Mouse (Mus musculus): ENCODE data around the gene Syt11.
A peak's percentile ranks its signal among the peaks of the same experiment; 100 is the strongest.
"Not testable (repeated sequence)": the region's sequence is repeated elsewhere in the genome, so short reads cannot be mapped to it uniquely, and the experiment has no call there.

Gene Syt11

DNA sequence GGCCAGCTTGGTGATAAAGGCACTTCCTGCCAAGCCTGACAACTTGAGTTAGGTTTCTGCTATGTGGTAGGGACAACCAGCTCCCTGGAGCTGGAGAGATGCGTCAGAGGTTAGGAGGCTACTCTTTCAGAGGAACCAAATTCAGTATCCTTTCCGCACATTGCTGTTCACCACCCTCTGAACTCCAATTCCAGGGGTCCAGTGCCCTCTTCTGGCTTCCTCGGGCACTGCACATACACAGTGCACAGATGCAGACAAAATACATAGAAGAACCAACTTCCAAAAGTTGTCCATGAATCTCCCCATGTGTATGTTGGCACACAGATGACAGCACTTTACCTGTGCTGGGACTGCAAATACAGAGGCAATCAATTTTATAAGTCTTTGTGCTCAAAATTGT, 36.3 kb downstream of the Syt11 start:
- DNase-seq (ENCODE audit: low read depth, low spot score) = peak; percentile 84

DNA sequence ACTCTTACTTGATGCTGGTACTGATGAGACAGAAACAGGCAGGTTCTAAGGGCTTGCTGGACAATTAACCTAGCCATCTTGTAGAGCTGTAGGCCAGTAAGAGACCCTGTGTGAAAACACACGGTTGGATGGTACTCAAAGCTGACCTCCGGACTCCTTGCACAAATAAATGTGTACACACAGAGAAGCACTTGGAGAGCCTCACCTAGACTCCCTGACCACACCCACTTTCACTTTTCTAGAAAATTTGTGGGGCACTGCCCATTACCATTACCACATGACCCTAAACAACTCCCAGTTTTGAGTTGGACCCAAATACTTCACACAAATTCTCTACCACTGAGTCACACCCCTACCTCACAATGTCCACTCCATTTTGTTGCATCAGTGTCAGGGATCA, 38.4 kb downstream of the Syt11 start:
- no peak for DNase-seq (ENCODE audit: low read depth, low spot score)

DNA sequence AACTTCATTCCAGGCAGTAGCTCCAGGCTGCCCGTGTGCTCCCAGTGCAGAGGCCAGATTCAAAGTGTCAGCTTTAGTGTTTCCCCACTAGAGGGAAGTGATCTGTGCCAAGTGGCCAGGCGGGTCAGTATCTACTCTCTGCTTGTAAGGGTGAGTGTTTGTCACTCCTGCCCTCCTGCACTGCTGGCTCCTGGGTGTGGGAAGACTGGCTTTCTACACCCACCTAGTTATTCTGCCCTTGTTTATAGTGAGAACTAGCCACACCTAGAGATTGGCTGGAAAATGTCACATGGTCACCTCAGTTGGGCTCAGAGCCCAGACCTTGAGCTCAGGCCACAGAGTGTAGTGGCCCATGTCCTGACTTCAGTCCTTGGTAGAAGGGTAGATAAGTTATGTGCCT, 55.9 kb downstream of the Syt11 start:
- no peak for DNase-seq (ENCODE audit: low read depth, low spot score)

DNA sequence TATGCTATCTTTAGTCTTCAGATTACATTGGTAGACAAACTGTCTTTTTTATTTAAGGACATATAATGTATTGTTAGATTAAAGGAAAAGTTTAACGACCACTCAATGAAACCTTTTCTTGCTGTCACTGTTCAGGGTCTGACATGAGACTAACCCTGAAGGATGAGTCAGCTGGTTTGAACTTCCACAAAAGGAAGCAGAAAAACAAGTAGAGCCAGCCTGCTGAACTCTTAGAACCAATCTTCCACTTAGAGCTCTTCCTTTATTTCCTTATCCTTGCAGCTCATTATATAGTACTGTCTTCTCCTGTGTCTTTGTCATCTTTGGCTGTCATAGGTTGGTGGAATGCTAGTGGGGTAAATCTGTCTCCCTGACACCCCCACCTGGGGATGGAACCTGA, 57.1 kb downstream of the Syt11 start:
- no peak for DNase-seq (ENCODE audit: low read depth, low spot score)

DNA sequence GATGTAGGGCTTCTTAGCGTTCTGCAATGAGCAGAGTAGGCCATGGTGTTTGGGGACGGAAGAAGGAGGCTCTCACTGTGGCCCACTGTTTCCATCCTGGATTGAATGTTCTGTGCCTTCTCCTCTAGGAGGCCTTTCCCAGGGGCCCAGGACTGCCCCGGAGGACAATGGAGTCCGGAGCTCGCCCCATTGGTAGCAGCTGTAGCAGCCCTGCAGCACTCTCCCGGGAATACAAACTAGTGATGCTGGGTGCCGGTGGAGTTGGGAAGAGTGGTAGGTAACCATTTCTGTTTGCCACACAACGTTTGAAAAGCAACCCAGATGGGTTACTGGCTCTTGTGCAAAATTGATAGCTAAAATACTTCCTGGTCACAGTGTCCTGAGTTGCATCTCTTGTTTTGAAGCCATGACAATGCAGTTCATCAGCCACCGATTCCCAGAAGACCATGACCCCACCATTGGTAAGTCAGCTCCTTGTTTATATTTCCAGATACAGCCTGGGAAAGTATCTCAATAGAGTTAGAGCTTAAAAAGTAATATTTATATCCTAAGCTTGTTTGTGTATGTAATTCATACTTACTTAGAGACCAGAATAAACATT, 57.7 kb downstream of the Syt11 start:
- no peak for DNase-seq (ENCODE audit: low read depth, low spot score)

DNA sequence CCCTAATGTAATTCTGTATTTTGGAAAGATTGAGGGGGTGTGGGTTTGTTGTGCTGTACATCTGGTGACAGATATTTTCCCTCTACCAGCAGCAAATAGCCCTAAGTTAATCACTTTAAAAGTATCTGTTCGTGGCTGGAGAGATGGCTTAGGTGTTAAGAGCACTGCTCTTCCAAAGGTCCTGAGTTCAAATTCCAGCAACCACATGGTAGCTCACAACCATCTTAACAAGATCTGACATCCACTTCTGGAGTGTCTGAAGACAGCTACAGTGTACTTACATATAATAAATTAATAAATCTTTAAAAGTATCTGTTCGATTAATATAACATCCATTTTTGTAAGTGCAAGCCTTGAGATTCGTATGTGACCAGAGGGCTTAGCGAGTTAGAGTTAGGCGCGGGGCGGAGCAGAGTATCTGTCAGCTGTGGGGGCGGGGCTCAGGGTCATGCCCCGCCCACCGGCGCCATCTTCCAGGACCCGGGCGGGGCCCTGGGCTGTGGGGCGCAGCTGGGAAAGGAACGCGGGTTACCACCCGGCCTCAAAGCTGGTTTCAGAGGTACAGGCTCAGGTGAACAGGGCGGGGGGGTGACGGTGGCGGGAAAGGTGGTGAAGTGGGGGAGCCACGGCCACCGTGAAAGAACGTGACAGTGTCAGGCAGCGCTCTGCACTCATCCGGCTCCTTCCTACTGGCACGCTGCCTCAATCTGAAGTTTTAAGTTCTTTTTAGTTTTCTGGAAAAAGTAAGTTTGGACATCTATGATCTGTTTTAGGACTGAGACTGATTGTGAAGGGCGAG, 58.4 kb downstream of the Syt11 start, which contains the start of gene Rit1:
Rit1 (plus strand) TSS at position 440 of the 799 bp plus-strand sequence.
- peak; percentile 87 for DNase-seq (ENCODE audit: low read depth, low spot score)

DNA sequence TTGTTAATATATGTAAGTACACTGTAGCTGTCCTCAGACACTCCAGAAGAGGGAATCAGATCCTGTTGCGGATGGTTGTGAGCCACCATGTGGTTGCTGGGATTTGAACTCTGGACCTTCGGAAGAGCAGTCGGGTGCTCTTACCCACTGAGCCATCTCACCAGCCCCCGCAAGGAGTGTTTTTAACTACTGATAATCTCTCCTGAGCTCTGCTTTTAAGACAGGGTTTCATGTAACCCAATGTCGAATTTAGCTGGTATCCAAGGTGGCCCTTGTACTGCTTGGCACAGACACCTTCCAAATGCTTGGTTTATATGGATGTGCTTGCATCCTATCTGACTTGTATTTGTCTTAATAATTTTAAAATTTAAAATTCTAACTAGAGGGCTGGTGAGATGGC, 59.2 kb downstream of the Syt11 start:
- DNase-seq (ENCODE audit: low read depth, low spot score) = not testable (repeated sequence)

DNA sequence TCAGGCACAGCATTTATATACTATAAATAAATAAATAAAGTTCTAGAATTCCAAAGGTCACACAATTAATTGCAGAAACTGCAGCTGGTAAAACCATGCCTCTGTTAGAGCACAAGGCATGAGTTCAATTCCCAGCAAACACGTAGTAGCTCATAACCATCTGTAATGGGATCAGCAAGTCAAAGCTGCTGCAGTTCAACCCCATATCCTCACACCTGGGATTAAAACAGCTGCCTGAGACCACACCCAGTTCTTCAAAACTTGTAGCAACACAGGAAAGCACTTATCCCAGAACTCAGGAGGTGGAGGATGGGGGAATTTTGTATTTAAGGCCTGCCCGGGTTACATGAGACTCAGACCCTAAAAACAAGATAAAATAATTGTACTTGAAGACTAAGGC, 60.2 kb downstream of the Syt11 start:
- no peak for DNase-seq (ENCODE audit: low read depth, low spot score)

DNA sequence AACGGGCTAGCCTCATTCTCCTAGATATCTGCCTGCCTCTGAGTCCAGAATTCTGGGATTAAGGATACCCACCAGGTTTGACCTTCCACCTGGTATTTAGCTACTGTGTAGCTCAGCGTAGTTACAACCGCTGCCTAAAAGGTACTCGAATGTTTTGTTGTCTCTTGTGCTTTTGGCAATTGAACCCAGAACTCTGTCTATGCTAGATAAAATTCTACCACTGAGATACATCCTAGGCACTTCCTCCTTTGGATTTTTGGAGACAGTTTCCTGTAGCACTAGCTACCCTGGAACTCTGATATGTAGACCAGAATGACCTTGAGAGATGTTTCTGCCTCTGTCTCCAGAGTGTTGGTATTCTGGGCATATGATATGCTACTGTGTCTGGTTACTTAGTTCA, 61.3 kb downstream of the Syt11 start:
- no peak for DNase-seq (ENCODE audit: low read depth, low spot score)

DNA sequence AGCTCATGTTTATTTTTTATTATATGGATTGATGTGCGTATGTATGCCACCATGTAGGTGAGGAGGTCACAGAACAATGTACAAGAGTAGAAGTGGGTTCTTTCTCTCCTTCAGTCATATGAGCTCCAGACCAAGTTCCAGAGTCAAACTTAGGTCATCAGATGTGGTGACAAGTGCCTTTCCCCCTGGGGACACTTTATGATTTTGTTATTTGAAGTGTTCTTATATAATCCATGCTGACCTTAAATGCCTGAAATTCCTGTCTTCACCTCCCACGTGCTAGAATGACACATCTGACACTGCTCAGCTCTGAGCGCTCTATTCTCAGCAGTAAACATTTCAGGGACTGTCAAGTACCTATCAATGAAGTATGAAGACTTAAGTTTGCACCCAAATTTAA, 73.7 kb downstream of the Syt11 start:
- DNase-seq (ENCODE audit: low read depth, low spot score) = no peak

DNA sequence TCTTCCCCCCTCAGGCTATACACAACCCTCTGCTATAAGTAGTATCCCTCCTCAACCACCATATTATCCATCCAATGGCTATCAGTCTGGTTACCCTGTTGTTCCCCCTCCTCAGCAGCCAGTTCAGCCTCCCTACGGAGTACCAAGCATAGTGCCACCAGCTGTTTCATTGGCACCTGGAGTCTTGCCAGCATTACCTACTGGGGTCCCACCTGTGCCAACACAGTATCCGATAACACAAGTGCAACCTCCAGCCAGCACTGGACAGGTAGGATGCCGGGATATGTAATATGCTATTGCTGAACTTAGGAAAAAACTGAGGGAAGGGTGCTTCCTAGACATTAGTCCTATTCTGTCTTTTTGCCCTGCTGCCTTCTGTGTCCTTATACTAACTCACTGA, 74.7 kb downstream of the Syt11 start:
- no peak for DNase-seq (ENCODE audit: low read depth, low spot score)

DNA sequence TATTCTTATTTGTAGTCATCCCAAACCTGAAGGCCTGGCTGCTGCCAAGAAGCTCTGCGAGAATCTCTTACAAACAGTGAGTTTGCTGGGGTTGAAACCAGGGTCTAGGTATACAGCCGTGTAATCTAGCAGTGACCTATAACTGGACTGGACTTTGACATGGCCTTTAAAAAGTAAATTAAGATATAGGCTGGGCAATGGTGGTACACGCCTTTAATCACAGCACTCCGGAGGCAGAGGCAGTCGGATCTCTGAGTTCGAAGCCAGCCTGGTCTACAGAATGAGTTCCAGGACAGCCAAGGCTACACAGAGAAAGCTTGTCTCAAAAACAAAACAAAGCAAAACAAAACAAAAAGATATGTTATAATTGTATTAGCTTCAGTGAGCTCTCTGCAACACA, 76.1 kb downstream of the Syt11 start:
- DNase-seq (ENCODE audit: low read depth, low spot score) = no peak

DNA sequence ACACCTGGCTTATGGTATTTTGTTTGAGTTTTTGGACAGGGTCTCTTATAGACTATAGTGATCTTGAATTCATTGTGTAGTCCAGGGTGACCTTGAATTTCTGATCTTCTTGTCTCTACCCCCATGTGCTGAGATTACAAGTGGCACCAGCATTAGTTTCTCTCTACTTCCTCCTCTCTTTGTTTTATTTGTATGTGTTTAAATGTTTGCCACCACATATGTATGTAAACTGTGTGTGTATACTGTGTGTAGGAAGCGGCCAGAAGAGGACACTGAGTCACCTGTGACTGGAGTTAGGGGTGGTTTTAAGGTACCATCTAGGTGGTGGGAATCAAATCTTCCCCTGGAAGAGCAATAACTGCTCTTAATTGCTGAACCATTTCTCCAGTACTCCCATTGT, 76.9 kb downstream of the Syt11 start:
- DNase-seq (ENCODE audit: low read depth, low spot score) = no peak

DNA sequence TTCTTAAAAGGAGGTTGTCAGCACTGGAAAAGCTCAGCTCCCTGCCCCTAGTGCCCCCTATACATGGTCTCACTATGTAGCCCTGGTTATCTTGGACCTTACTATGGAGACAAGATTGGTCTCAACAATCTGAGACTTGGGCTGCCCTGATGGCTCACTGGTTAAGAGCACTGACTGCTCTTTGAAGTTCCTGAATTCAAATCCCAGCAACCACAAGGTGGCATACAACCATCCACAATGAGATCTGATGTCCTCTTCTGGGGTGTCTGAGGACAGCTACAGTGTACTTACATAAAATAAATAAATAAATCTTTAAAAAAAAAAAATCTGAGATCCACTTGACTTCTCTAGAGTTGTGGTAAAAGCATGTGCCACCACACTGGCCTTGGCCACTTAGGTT, 79.4 kb downstream of the Syt11 start:
- no peak for DNase-seq (ENCODE audit: low read depth, low spot score)

All from R1 (cell line).